Mouse (Mus musculus) E14TG2a.4 (cell line): Measurements from ENCODE around the gene Spg21.

Experiments used
- CTCF ChIP-seq: conservative IDR thresholded peaks from 2 replicates; pipeline ENCODE4 v1.5.1; 2014; ENCODE audit warnings: low read length
- POU5F1 ChIP-seq: IDR thresholded peaks from 2 replicates; pipeline ENCODE4 v1.6.1; 2014; ENCODE audit warnings: low read length, borderline replicate concordance

GRCm38 (mm10) chr9:65434140-65434539, 26.6 kb upstream of the Spg21 start:
- TF ChIP-seq CTCF, result peak; percentile 92
- TF ChIP-seq POU5F1, result no peak
